Mouse (Mus musculus): ENCODE measurements around the gene Irak2.

DNA sequence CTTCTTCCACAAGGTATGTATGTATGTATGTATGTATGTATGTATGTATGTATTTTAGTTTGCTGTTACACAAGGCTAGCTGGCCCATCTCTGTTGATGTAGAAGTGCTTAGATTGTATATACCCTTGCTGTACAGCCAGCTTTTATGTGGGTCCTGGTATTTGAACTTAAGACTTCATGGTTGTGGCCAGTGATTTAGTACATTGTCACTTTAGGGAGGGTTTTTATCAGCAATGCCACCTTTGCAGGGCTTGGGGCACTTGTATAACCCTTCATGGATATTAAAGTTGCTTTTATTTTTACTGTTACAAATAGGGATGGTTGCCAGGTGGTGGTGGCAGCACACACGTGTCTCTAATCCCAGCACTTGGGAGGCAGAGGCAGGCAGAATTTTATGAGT, 56.9 kb downstream of the Irak2 start:
- TF ChIP-seq TAL1 (IDR thresholded peaks at IDR 0.05; ENCODE audit: low read length) (no peak), GATA1 (IDR thresholded peaks at IDR 0.05; ENCODE audit: low read length) (no peak)

Measured in erythroblast, embryonic 14.5 days (primary cell).